Mouse (Mus musculus): ENCODE results near the gene Gm43951.

DNA sequence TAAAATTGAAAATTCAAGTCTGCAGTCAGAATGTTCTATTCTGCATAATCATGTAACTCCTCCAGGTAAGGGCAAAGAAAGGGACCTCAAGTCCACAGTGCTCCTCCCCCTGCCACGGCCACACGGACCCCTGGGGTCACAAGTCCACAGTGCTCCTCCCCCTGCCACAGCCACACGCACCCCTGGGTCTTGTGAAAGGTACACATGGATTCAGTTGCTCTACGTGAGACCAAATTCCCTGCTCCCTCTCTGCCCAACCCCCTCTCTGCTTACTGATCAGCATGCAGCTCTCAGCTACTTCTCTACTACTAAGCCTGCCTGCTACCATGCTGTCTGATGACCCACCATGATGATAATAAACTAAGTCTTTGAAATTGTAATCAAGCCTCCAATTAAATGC, 36.8 kb downstream of the Gm43951 start:
- TF ChIP-seq POLR2A (IDR thresholded peaks at IDR 0.05; ENCODE audit: low read depth, low read length) (no peak), CTCF (IDR thresholded peaks at IDR 0.05; ENCODE audit: extremely low read depth, insufficient read depth, insufficient read length, insufficient replicate concordance) (no peak)
